Mouse (Mus musculus): ENCODE measurements at regions not wholly inside any gene's neighbourhood (a gene's known extent, or its start where the extent isn't known, plus 50 kb on each side); places are given as distances from the start of the nearest gene placed in this dataset.

DNA sequence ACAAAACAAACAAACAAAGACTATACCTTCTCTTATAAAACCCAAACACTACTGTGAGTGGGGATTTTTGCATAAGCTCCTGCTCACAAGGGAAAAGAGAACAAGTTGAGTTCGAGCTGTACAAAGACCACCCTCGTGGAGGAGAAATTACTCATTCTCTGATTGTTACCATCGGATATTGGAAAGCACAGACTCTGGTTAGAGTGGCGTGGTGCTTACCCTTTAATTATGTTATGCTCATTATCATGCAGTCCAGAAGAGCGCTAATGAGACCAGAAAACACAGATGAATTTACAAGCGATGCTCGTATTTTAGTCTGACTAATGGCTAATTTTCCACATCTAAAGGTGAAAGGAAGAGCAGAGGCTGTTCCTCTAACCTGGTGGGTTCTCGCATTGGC, 721.7 kb upstream of the Cited2 start:
- DNase-seq (ENCODE audit: low spot score): no peak

DNA sequence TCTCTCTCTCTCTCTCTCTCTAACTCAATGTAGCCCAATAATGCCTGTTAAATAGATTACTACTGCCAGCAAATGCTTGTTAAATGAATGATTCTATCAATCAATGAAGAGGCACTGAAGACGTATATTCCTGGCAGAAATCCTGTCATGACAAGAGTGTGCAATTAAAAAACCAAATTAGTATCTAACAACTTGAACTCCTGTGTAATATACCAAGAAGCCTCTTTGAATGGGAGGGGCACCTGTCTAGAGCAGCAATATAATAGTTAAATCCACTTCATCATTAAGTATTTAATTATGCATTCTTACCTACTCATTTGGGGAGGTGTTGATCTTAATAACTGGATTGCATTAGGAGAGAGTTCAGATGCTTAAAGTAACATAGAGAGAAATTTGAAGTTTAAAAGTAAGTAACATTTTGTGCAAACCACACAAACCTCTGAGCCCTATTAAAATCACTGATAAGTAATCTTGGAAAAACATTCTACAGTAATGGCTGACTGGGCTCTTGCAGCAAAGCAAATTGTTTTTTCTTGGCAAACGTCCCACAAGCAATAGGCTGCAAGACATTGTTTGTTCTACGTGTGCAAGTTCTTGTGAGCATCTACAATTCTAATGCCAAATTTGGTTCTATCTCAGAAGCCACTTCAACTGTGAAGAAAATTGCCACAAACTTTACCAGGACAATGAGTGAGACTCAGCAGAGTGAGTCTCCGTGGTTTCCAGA, 719.7 kb upstream of the Cited2 start:
- no peak for DNase-seq (ENCODE audit: low spot score)

DNA sequence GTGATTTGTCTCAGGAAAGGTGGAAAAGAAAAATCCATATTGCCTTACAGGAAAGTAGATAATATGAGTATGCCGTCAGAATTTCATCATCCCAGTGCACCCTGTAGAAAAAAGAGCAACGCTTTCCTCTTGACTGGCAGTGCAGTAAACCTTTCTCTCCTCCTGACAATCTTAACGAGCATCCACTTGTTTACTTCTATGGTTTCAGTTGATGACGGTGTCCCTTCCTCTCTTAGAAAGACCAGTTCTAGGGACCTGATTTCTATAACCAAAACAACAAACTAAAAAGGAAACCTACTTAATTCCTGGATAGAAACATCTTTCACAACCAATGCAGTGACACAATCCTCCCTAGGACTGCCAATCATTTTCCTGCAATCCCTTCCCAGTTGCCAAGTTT, 714.3 kb upstream of the Cited2 start:
- no peak for DNase-seq (ENCODE audit: low spot score)

DNA sequence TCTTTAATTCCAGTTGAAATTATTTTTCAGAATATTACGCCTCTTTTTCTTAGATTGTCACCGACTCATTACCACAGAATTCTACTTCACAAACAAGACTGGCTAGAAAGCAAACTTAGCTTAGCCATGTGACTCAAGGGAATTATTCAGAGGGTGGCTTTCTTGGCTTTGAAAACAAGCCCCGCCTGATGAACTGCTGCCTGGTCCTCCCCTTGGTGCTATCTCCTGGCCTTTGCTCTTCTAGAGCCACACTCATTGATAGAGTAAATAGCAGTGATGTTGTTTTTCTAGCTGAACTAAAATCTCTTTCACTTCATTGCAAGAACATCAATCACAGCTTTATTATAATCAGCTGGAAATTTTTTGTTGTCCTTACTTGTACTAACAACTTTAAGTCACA, 713.0 kb upstream of the Cited2 start:
- no peak for DNase-seq (ENCODE audit: low spot score)

DNA sequence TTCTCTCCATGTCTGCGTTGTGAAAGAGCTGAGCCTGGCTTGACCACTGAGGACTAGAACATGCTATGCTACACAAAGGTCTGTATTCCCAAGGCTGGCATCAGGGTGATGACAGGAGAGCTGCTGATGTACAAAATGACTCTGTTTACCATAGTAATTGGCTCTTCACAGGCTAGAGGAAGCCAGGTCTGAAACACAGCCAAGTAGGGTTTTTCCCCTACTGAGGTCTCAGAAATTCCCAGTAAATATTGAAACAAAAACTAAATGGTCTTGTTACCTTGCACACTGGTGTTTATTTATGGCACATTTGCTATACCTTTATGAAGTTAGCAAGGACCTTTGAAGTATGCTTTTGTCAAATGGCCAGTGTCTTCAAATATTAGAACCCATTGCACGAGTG, 711.1 kb upstream of the Cited2 start:
- no peak for DNase-seq (ENCODE audit: low spot score)

DNA sequence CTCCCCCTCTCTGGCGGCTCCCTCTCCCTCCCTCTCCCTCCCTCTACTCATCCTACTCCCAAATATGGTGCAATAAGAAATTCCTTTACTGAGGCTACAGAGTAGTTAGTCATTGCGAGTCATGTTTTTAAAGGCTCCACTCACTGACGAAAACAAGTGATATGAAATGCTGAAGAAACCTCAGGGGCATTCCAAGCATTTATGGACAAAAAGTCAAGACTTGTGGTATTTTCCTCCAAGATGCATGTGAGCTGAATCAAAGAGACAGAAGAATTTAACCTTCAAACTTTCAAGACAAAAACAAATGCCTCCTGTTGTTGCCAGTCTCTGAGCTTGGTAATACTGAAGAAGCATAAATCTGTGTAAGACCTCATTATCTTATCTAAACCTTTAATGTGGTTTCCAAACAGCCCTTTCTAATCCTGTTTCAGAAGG, 710.5 kb upstream of the Cited2 start:
- no peak for DNase-seq (ENCODE audit: low spot score)

DNA sequence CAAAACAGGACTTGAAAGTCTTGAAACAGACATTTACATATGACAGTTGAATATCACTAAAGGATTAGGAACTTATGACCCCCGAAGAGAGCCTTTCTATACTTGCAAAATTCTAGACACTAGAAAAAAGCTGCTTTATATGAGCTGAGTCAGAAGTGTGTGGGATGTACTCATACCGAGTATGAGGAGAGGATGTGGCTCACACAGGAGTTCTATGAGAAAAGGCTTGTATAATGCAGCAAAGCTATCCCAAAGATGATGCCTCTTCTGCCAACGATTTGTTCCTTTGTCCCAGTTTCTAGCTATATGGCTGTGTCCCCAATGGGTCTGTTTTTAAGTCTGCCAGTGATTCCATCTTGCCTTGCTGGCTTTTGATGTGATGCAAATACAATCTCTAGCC, 708.2 kb upstream of the Cited2 start:
- DNase-seq (ENCODE audit: low spot score): no peak

DNA sequence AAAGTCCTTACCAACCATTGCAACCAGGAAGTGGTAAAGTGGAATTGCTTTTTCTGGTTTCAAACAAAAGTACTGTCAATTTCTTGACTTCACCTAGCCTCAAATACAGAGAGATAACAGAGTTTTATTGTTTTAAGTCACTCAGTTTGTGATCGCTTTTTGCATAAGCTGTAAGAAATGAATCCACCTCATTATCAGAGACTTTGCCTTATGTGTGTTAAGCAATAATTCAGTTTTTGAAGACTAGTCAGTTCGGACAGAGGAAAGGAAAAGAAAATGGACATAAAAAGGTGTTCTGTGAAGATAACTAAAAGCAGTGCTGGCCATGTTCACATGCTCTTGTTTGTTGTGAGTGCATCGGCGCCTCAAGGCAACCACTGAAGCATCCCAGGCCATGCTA, 706.2 kb upstream of the Cited2 start:
- no peak for DNase-seq (ENCODE audit: low spot score)

DNA sequence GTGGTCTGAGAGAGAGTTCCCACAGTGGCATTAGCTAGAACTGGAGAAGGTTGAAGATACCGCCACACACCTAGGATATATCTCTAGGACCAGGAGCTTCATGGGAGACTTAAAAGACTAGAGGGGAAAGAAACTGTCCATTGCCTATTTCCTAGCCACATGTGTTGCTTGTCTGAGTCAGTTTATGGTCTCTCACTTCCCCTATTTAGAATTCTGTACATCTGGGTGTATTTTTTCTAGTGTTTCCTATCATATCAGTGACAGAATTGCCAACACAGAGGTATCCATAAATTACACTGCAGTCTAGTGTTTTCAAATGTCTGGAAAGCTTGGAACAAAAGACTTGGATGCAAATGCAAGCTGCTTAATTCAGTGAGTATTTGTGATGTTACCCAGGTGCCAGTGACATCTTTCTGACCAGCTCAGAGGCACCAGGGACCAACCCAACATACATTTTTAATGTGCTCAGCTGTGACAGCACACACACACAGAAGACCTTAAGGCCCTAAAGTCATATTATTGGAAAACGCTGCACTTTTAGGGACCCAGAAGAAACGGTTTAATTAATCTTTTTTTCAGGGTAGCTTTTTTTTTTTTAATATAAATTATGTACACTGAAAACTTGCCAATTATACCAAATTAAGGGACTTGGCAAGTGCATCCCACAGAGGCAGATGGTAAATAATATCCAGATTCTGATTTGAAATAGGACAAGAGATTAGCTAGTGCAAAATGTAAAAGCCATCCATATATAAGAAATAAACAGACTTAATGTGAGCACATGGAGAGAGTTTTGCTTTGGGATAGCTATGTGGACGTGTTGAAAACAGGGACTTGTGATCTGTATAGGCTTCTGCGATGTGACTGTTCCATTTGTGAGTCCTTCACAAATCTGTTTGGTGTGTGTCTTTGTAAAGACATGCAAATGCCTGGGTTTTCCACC, 700.5 kb upstream of the Cited2 start:
- no peak for DNase-seq (ENCODE audit: low spot score)

DNA sequence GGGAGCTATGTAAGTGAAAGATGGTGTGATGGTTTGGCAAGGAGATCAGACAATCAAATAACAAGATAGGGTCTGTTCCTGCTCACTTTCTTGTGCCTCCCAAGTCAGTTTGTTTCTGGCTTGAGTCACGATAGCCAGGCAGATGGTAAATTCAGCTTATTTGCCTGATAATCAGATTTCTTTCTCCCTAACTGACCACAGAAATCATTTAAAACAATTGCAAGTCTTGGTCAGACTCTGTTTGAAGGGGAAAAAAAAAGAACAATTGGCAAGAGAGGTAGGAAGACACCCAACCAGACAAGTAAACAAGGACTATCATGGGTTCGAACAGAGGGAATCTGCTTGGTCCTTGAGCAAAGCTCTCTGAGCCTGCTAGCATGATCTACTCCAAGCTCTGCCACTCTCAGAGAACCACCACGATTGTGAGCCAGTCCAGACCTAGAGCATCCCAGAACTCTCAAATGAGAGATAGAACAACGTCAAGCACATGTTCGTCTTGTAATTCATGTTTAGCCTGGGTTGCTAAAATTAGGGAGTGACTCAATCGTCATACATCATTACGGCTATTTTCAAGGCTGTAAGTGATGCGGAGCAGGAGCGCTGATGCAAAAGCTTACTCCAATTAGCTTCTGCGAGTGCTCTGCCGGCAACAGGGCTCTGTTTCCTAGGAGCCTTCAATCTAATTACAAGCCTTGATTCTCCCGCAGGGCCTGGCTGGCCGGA, 699.3 kb upstream of the Cited2 start:
- DNase-seq (ENCODE audit: low spot score): no peak

DNA sequence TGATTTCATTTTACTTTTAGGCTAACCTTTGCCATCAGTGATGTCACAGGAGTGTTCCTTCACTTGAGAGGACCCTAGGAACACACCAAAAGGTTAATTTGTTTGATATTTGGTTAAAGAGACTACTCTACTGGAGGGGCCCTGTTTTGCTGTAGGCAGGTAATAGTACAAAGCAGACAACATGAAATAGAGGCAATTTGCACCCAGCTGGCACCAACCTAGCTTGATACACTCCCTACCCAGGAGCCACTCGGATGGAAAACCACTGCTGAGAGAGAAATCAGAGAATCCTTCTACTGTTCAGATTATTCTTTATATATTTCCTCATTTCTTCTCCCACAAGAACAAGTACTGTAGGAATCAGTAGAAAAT, 698.7 kb upstream of the Cited2 start:
- DNase-seq (ENCODE audit: low spot score): no peak

DNA sequence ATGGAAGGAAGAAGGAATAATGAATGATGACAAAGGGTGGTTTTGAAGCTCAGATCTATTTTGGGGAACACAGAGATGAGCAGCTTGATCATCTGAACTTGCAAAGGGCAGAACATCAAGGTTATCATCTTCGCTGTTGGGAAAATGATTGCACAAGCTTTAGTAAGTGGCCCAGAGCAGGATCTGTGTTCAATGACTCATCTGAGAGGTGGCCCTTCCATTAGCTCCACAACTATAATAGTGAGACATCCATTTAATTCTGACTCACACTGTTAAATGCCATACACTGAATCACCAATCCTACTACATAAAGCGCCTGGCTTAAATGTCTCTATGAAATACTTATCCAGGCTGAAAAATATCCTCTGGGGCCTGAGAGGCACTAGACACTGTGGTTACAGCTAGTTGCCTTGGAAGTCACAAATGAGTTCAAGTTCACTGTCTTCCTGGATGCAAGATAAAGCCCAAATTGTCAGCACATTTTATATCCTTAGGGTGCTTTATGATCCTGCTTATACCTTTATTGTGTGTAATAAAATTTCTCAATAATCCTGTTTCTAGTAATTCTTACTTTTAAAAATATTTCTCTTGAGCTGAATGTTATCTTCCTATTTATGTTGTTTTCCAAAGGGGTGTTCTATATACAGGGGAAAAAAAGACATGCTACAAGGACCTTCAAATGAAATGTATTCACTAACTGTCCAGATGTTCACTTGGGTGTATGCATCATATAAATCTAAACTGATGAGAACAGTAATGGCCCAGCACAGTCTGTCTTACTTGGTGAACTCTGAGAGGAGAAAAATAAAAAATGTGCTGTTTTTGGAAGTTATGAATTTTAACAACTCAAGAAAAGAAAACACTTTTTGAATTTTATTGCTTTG, 687.9 kb upstream of the Cited2 start:
- no peak for DNase-seq (ENCODE audit: low spot score)

DNA sequence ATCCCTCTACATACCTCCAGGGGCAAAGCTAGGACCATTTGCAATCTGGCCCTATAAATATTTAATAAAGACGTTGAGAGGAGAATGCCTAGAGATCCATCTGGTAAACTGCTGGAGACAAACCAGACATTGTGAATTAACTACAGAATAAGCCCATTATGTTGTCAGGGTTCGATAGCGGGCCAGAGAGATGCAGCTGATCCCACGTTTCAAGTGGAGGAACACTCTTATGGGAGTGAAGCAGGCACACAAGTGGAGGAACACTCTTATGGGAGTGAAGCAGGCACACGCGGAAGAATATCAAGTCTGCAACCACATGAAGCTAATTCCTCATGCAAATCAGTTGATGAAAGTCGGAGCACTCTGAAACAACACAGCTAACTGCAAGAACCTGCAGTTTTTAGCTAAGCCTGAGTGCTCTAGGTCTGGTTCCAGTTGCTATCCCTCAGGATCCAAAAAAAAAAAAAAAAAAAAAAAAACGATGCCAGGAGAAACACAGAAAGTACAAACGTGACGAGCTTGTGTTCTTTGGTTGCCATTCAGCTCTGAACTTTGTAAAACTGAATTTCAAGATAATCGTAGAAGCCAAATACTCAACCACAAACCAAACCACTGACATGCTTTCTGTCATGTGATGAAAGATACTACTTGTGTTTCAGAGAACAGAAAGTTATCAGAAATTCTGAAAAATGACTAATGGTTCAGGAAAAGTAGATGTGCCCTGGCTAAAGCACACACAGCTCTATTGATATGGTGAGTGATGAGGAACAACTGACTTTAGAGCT, 684.6 kb upstream of the Cited2 start:
- no peak for DNase-seq (ENCODE audit: low spot score)

DNA sequence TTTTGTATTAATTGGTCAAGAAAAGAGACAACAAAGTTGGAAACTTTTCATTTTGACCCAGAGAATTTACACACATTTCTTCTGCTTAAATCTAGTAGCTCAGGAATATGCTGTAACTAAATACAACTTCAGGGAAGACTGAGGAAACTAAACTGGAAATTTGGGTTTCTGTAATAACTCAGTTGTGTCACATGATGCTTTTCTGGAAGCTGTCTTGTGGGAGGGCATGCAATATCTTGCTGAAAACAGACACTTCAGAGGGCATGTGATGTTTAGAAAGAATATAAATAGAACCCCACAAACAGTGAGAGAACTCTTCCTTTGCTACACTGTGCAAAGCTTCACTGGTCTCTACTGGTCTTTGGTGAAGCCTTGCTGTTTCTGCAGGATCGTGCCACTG, 680.9 kb upstream of the Cited2 start:
- DNase-seq (ENCODE audit: low spot score): no peak

DNA sequence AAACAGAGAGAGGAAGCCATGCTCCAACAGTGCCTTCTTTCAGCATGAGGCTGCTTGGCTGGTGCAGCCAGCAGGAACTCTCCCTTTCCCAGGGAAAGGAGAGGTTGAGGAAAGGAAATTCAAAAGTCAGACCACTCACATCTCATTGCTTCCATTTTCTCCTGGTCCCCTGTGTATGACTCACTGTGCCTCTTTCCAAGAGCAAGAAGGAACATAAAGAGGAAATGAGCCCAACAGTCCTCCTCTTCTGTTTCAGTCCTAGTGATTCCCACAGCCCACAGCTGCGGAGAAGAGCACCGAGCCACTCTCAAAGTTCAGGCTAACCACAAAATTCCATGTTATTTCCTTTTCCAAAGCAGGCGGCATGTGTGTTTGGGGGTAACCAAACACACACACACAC, 680.0 kb upstream of the Cited2 start:
- no peak for DNase-seq (ENCODE audit: low spot score)

DNA sequence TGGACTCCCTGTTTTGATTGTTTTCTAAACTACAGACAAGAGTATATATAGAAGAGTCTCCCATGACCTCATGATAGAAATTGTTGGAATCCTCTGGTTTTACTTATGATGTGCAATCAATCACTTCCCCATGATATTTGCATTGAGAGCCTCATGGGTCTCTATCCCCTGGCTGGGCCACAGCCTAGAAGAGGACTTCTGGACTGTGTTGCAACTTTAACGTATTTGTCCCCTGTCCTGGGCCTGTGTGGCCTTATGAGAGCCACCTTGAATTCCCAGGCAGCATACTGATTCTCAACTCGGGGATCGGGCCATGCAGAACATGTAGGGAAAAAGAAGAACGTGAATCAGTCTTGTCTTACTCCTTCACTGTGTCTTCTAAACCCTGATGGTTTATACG, 676.3 kb upstream of the Cited2 start:
- DNase-seq (ENCODE audit: low spot score): no peak

DNA sequence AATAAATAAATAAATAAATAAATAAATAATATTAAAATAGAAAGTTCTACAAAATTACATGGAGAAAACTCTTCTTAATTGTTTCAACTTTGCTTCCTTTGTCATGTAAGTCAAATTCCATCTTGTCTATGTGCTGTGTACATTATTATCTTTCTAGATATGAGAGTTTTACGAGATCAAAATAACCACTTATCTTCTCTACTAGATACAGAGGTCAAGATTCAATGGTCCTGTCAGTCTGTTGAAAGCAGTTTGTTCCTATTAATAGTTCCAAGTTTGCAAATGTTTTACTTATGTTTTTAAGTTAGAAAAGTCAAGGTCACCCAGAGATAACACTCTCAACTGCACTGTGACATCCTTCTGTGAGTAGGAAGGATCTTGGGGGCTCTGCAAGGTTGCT, 650.1 kb upstream of the Cited2 start:
- no peak for DNase-seq (ENCODE audit: low spot score)

DNA sequence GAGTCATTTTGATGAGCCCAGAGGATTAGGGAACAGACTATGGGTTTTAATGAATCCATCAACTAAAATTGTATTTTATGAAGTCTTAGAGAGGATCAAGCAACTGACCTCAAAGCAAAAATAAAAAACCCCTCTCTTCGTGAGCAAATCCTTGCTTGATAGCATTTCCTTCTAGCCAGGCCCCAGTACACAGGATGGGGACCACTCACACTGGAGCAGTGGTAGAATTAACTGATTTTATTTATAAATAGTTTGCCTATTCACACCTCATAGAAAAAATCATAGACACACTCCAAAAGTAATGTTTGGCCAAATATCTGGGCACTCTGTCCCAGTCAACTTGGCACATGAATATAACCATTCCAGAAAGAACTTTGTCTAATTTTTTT, 649.0 kb upstream of the Cited2 start:
- no peak for DNase-seq (ENCODE audit: low spot score)

DNA sequence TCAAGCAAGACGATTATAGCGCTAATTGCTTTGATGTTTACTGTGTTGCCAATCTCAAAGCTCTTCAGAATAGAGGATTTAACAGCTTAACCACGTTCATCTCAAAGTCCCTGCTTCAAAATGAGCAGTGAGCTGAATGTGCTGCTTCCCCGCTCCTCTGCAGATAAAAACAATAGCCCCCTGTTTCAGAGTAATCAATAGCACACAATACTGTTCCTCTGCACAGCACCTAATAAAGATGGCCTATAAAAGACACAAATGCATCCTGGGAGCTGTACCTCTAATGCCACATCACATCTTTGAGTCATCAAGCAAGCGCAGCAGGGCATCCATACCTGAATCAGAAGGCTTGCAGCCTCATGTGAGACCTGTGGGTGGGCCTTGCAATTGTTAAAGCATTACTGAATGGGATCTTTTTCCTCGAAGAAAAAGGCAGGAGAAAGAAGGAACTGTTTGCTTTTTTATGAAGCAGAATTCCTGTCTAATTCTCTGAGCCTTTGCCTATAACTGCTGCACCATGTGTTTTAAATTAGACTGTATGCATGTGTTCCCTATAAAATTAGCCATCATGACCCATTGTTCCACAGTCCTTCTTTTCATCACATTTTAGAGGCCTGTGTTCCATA, 648.5 kb upstream of the Cited2 start:
- DNase-seq (ENCODE audit: low spot score): no peak

DNA sequence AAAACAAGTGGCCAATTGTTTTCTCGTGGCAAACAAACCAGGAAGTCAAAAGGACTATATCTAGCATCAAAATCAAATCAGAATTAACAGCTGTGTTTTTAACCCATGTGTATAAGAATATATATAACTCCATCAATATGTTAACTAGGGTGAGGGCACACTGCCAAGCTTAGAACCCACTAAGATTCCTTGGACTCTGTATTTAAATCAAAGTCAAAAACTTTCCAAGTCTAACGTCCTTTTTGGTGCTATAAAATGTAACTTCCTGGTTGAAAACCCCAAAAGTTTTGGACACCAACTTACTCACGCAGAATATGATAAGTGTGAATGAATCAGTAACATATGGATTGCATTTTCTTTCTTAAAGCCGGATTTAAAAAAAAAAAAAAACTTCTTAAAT, 647.9 kb upstream of the Cited2 start:
- no peak for DNase-seq (ENCODE audit: low spot score)

DNA sequence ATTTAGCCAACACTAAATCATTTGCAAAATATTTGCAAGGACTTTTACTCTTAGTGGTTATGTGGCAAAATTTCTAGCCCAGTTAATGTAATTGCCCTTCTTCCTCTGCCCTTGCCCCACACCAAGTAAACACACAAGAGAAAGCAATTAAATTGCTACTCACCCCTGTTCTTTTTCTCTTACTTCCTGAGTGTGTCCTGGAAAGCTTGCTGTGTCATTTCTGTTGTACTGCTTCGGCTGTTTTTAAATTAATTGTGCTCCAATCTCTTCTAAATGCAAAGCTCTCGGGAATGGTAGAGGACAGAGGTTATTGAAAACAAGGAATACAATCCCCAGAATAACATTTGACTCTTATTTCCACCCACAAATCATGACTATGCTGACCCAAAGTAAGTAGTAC, 647.4 kb upstream of the Cited2 start:
- no peak for DNase-seq (ENCODE audit: low spot score)

Measured in layer of hippocampus, adult 9-10 months (tissue).